Mouse (Mus musculus) large intestine, adult 2 months (tissue): ENCODE measurements at regions not wholly inside any gene's neighbourhood (a gene's known extent, or its start where the extent isn't known, plus 50 kb on each side); places are given as distances from the start of the nearest gene placed in this dataset.

ENCODE experiments used
- DNase-seq: peaks from one replicate; pipeline ENCODE4 v3.0.0-alpha.2; 2012; ENCODE audit warnings: low read depth, low spot score
- WGBS: fragments of 180-500 bp; shearing (Covaris S2); methylation state at CpG from one replicate; pipeline ENCODE4 v1.1.7; 2018; 5-methylcytosine and 5-hydroxymethylcytosine counted together

DNA sequence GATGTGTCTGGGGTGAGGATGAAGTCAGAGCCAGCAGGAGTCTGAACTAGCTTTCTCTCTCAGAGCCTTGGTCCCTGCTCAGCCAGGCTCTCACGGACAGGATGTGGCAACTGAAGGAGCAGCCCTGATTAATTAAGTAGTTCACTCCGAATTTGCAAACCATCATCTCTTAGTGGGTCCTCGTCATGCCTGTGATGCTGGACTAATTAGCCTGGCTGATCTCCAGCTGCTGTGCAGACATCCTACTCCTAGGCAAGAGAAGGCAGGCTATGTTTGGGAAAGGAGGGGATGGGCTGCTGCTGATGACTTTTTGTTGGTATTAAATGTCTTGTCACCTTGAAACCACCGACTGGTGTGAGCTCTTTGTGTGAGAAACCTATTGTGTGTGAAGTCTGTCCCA, 487.1 kb downstream of the Med13l start:
- no peak for DNase-seq

DNA sequence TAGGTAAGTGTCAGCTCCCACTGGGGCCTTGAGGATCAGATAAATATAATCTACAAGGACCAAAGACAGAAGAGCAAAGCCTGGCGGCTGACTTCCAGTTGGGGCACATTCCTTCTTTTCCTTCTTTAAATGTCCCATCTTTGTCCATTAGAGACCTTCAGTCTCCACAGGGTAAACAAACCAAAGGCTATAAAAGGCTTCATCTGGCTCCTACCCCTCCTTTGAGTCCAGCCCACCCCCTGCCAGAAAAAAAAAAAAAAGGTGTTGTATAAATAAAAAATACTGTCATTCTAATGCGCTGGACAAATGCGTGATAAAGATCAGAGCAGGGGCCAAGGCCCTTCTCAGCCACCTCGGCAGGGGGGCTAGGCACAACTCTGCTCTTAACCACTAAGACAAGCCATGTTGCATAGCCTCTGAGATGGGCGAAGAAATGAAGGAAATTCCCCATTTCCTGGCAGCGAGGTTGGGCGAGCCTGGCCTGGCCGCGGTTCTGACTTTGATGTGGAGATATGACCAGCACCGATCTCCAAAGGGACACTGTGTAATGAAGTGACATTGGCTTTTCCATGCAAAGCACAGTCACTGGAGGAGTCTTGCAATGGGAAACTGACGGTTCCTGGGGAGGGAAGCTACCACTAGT, 492.0 kb downstream of the Med13l start:
- WGBS, result 25% methylated on average over 11 of the region's 11 CpGs
- DNase-seq, result no peak

More for the DNA sequence above, 487.1 kb downstream of the Med13l start:
- 46% methylated on average over 4 of the region's 4 CpGs for WGBS

DNA sequence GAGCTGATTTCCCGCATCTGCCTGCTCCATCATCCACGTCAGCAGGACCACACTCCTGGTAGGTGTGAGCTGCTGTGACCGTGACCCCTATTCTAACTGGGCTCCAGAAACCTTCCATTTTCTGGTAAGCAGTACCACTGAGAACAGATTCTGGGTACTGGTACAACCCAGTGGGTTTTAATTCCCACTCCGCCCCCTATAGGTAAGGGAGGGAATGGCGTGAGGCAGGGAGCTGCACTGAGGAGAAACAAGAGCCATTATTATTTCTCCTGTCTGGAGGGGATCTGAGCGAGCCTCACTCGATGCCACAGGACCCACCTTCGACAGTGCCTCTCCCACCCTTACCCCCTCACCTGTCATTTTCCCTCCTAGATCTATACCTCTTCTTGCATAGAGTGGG, 493.3 kb downstream of the Med13l start:
- no peak for DNase-seq
- 94% methylated on average over 8 of the region's 8 CpGs for WGBS

DNA sequence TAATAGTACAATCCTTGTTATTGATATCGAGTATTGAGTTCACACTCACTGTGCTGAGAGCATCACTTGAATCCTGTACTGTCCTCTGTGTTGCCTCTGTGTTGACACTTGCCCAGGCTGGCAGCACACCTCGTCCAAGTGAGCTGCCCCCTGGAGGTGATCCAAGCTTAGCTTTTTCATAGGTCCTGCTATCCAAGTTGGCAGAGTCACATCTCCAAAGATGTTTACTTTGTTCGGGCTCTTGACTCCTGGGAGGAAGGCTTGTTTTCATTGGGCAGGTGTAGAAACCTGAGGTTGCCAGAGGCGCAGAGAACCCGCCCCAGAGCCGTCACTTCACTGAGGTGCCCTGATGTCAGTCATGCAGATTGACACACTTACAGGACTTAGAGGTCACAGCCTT, 493.9 kb downstream of the Med13l start:
- WGBS, result 48% methylated on average over 6 of the region's 6 CpGs
- DNase-seq, result no peak

DNA sequence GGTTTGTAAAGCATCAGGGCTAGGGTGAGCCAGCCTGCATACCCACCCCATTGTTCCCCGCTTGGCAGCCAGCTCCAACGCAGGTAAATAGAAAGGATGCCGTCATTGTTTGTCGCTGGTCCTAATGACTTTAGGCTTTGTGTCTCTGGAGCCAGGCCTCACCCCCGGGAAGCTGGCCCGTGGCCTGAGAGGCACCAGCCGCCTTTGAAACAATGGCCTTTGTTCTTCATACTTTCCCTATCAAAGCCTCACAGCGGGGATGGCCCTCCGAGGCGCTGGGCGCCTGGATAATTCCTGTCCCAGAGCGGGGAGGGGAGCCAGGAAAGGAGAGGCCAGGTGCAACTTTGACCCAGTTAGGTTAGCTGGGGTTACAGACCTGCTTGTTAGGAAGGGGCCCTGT, 495.0 kb downstream of the Med13l start:
- WGBS, result 21% methylated on average over 12 of the region's 12 CpGs
- no peak for DNase-seq

DNA sequence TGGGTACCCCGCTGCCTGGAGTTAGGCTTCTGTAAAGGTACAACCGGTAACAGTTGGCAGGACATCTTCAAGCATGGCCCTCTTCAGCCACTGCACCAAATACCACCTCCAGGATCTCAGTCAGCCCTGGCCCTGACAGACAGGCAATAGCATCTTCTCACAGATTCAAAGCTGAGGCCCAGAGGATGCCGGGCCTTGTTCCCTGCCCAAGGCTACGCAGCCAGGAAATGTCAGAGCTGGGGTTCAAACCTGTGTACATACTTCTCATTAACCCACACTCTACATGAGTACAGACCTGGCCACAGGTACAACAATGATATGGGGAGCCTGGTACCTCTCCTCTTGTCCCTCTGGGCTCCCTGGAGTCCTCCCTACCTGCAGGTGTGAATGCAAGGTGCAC, 497.3 kb downstream of the Med13l start:
- 88% methylated on average over 4 of the region's 4 CpGs for WGBS

DNA sequence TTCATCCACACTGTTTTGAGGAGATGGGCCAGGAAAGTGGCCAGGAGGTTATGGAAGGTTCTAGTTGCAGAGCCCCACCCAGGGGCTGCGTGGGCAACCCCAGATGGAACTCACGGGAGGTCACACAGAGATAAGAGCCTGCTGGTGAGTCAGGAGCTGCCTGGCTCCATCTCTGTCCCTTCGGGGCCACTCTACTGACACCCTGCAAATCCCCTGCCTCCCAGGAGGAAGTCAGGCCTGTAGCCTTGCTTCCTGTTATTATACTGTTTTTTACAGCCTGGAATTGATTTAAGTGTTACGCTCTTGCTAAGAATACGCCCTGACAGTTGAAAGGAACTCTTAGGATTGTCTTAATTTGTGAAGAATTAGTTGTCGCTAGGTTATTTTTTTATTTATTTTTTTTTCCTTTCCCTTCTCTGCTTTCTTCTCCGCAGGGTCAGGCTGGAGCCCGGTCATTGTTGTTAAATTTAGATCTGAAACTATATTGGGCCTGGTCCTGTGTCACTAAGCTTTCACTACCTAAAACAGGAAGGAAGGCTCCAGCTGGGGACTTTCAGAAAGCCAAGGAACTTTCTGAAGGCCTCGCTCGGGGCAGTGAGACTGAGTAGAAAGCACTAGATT, 497.9 kb downstream of the Med13l start:
- 39% methylated on average over 10 of the region's 10 CpGs for WGBS
- DNase-seq, result no peak

More for the DNA sequence above, 497.3 kb downstream of the Med13l start:
- no peak for DNase-seq

DNA sequence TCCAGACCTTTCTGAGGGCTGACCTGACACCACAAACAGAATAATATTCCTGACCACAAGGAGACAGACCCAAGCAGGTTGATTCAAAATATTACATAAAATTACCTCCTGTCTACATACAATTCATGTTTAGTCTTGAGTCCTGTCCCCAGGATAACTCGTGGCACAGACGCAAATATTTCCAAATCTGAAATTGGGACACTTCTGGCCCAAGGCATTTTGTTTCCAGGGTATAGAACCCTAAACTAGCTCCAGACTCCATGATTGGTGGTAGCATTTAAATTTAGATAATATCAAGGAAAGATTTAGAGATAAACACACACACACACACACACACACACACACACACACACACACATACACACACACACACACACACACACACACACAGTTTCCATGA, 498.7 kb downstream of the Med13l start:
- no peak for DNase-seq
- WGBS, result 97% methylated on average over 2 of the region's 2 CpGs

DNA sequence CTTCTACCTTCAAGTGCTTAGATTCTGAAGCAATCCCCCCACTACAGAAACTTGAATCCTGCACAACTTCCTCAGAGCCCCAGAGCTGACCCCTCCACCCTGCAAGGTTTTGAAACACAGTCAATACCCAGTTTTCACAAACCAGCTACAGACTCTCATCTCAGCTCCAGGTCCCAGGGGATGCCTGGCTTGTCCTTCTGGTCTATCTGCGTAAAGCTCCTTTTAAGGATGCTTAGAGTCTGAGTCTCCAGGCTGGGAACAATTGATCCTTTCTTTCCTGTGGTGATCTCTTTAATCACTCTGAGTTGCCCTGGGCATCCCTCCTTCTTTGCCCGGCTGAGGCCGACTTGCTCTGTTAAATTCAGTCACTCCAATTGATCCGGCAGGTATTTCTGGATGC, 500.4 kb downstream of the Med13l start:
- no peak for DNase-seq
- 88% methylated on average over 4 of the region's 4 CpGs for WGBS

DNA sequence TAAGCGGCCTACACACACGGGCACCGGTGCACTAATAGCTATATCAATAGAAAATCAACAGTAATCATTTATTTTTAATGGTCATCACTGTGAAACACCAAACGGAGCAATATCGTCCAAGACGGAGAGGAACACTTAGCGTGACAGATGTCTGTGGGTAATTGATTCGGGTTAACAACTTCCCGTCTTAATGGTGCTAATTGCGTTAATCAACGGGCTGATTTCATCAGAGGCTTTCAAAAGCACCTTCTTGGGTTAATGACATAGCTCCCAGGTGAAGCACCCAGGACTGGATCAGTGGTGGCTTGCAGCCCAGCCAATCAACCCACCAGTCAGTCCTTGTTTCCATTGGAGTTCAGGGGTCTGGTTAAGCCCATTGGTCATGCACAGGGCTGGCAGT, 502.0 kb downstream of the Med13l start:
- DNase-seq, result no peak

DNA sequence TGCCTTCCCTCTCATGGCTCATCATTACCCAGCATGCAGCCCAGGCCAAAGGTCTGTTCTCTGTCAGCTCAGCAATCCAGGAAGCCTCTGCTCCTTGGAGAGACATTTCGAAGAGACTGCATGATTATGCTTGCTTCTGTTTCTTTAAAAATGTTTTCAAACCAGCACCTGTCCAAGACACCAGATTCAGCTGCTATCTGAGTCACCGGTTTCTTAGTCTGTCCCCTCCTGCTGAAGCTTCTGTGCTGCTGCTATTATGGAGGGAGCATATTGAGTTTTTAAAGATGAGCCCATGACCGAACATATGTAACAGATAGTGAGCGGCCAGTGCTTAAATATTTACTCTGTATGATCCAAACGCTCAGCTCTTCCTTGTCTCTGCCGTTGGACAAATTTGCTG, 506.2 kb downstream of the Med13l start:
- no peak for DNase-seq
- WGBS, result 31% methylated on average over 6 of the region's 6 CpGs

More for the DNA sequence above, 502.0 kb downstream of the Med13l start:
- WGBS, result 96% methylated on average over 11 of the region's 11 CpGs

DNA sequence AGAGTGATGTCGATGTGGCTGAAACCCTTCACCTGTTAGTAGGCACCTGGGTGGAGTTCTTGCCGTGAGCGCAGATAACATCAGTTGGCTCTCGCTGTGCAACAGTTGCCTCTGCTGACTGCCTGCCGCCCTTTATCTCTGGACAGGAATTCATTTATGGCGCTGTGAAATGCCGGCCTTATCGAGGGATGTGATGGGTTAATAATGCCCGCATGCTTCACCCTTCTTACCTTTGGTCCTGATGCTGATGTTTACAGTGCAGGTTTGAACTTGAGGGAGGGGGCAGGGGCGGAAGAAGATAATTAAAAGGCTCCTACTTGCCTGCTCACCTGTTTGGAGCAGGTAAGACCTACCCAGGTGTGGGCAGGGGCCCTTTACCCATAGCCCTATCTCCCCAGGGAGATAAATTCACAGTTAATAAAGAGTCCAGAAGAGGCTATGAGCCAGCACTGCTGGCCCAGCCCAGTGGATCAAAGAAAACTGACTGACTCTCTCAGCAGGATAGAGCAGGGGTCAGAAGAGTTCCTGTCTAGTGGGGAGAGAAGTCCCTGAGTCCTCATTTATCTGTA, 509.4 kb downstream of the Med13l start:
- WGBS, result 40% methylated on average over 10 of the region's 10 CpGs
- no peak for DNase-seq

DNA sequence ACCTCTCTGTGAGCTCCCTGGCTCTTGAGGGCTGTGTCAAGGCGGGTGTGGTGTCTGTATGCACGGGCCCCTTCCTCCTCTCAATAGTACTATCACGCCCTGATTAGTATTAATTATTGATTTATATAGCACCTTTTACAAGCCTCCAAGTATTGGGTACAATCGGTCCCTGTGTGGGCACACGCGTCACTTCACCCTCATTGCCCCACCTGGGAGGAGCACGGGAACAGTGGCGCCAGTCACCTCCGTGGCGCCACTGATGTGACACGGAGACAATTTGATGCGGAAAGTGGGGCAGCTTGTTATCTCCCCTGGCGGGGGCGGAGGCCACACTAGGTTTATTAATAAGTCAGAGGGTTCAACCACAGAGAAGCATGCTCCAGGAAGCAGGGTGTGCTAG, 512.2 kb downstream of the Med13l start:
- no peak for DNase-seq
- 83% methylated on average over 14 of the region's 14 CpGs for WGBS

DNA sequence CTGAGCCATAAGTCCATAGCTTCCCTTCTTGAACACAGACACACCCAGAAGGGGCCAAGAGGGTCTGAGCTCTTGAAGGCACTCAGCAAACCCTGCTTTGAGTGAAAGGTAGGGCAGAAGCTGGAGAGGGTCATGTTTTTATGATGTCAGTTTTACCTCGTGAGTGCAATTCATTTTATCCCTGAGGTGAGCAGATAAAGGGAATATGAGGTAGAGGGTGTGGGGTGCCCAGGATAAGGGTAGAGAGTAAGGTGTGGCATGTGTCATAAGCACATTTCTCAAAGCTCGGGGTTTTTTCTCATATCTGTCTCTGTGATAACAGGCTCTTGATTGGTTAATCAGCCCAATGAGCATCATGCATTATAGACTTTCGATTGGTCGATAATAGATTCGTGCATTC, 520.3 kb downstream of the Med13l start:
- DNase-seq, result no peak
- 73% methylated on average over 5 of the region's 5 CpGs for WGBS

DNA sequence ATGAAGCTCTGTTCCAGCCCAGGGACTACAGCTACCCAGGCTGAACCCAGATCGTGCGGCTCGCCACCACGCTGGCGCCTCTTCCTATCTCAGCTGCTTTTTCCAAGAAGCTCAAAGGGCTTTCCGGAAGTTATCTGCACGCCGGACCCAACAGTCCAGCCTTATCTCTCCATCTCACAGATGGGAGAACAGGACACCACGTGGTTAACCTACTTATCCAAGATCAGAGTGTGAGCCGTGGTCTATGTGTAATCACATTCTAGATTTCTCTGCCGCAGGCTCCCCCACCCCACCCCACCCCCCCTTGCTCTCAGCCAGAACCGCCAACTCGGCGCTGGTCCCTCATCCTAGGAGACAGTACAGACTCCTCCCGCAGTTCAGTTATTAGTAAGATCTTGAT, 522.4 kb downstream of the Med13l start:
- 43% methylated on average over 15 of the region's 15 CpGs for WGBS
- DNase-seq, result no peak

DNA sequence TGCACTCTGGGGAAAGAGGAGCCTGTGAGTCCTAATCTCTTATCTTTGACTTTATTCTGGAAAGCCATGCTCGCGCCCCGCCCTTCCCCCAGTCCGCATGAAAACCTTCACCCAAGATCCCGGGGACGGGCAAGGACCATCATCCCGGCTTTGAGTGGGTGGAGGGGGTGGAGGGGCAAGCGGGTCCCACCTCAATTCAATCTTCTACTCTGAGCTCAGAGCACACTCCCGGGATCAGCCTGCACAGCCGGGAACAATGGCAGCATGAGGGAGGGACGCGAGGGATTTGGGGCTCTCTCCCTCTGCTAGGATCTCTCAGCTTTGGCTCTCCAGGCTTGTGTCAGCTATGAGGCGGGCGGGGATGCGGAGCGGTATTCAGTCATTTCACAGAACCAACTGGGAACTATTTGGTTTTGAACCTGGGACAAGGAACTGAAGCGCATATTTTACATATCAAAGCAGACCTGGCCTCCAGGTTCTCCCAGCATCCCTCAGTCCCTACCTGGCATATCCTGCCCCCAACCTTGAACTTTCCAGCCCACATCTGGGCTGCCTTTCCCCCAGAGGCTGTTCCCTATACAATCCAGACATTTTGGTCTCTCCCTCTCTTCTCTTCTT, 537.2 kb downstream of the Med13l start:
- WGBS, result 14% methylated on average over 17 of the region's 17 CpGs
- no peak for DNase-seq

DNA sequence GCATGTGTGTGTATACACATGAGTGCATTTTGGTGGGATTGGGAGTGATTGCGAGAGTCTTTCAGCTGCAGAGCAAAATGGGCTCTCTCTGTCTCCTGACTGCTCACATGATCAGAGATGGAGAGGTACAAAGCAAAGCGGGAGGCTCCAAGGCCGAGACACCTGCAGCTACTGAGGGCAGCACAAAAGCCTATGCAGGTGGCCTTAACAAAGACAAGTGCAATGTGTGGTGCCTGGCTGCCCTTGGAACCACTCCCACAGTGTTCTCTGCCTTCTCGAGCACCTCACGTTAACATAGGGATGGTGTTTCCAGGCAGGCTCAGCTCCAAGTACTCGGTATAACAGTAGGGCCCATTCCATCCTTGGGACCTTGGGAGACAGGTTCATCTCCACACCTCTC, 539.3 kb downstream of the Med13l start:
- WGBS, result 88% methylated on average over 6 of the region's 6 CpGs
- no peak for DNase-seq

DNA sequence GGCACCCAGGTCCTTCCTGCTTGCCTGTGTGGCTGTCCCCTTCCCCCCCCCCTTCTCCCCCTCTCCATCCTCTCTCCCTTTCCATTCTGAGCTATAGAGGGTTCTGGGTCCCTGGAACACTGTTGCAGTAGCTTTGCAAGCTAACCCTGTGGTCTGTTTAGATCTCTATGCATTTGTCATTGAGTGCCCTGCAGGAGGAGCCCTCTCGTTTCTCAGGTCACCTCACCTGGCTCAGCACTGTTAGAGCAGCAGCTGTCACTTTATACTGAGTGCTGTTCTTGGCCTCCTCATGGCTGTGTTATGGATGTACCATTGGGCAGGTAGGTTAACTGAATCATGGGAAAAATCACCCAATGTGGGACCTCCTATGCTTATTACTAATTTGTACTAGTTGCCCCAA, 543.0 kb downstream of the Med13l start:
- WGBS, result 35% methylated on average over 1 of the region's 1 CpGs
- DNase-seq, result no peak

DNA sequence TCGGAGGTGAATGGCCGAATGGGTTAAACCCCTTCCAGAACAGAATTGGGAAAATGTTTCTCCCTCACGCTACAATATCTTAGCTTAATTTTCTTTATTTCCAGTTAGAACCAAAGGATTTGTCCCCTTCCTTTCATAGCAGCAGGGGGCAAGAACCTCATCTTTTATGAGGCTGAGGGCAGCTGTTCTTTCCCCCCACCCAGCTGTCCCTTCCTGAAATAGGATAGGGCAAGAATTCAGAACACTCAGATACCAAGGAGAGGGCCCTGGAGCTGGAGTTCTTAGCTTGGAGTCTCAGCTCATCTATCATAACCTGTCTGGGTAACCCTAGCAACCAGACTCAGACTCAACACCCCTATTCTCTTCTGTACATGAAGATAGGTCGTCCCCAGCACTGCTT, 547.4 kb downstream of the Med13l start:
- 84% methylated on average over 4 of the region's 4 CpGs for WGBS
- DNase-seq, result no peak

DNA sequence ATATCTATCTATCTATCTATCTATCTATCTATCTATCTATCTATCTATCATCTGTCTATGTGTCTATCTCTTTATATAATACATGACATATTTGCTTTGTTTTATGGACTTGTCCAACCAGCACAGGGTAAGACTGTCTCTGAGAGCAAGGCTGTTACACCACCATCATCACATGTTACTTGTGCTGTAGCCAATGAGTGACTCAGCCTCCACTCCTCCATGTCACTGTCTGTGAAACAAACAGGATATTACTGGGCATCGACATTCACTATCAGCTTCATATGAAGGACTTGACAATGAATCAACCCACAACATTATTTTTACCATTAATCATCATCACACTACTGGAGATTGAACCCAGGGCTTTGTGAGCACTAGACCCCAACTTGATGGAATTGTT, 549.0 kb downstream of the Med13l start:
- 64% methylated on average over 1 of the region's 1 CpGs for WGBS
- DNase-seq, result no peak

DNA sequence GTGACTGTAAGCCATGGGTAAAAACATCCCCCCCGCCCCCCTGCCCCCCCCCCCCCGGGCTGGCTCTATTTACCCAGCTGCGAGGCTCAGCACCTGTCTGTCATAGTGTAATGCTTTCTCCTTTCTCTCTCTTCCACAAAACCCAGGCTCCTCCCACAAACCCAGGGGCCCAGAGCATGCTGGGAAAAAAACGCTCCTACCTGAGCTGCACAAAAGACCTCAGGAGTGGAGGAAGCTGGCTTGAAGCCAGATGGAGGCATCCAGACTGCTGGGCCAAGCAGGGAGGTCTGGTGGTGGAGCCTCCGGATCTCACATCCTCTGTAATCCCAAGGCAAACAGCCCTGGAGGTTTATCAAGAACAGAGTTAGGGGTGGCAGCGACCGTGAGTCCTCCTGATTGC, 553.6 kb downstream of the Med13l start:
- 25% methylated on average over 7 of the region's 7 CpGs for WGBS
- peak; percentile 4 for DNase-seq
